Mouse (Mus musculus) midbrain, postnatal 0 days (tissue): Measurements from ENCODE around the gene Tmed10. TPM values are rescaled to one million over a fixed set of nuclear protein-coding genes. Genes with fewer than 3 reads are reported as not detected.
A peak's percentile ranks its signal among the peaks of the same experiment; 100 is the strongest.

Experiments used
- ATAC-seq: fragments of 200-750 bp; cut with Nextera tagmentation; 2 replicates; pipeline ENCODE4 v1.8.0; 2017; ENCODE audit warnings: moderate number of reproducible peaks, mild to moderate bottlenecking, moderate TSS enrichment, moderate library complexity; ENCODE audit not compliant: low FRiP score
- DNase-seq: peaks from one replicate; pipeline ENCODE4 v3.0.0-alpha.2; 2015; ENCODE audit warnings: low spot score
- H3K27ac ChIP-seq: fragments of 300-500 bp; sonication (generic); 2 replicates; pipeline ENCODE4 v1.5.1; 2014; ENCODE audit warnings: low read depth, mild to moderate bottlenecking, low read length, mixed read lengths
- H3K27me3 ChIP-seq: fragments of 300-500 bp; sonication (generic); 2 replicates; pipeline ENCODE4 v1.6.1; 2014; ENCODE audit warnings: low read length, control low read depth, mixed read lengths; ENCODE audit not compliant: insufficient read depth
- H3K36me3 ChIP-seq: fragments of 300-500 bp; sonication (generic); 2 replicates; pipeline ENCODE4 v1.6.1; 2014; ENCODE audit warnings: low read length, control low read depth, mixed read lengths; ENCODE audit not compliant: insufficient read depth
- H3K4me1 ChIP-seq: fragments of 300-500 bp; sonication (generic); 2 replicates; pipeline ENCODE4 v1.6.1; 2014; ENCODE audit warnings: mild to moderate bottlenecking, control low read depth, antibody characterized with exemption, low read length, mixed read lengths; ENCODE audit not compliant: insufficient read depth
- H3K4me2 ChIP-seq: fragments of 300-500 bp; sonication (generic); 2 replicates; pipeline ENCODE4 v1.6.1; 2014; ENCODE audit warnings: low read depth, mild to moderate bottlenecking, low read length, mixed read lengths; ENCODE audit not compliant: poor library complexity, severe bottlenecking
- H3K4me3 ChIP-seq: fragments of 300-500 bp; sonication (generic); 2 replicates; pipeline ENCODE4 v1.5.1; 2014; ENCODE audit warnings: low read depth, mild to moderate bottlenecking, low read length, moderate library complexity
- H3K9ac ChIP-seq: fragments of 300-500 bp; sonication (generic); replicated peaks from 2 replicates; pipeline ENCODE4 v1.6.1; 2014; ENCODE audit warnings: mild to moderate bottlenecking, low read length, moderate library complexity, mixed read lengths; ENCODE audit not compliant: poor library complexity, severe bottlenecking
- H3K9me3 ChIP-seq: fragments of 300-500 bp; sonication (generic); 2 replicates; pipeline ENCODE4 v1.6.1; 2016; ENCODE audit warnings: low read length, control low read depth
- CTCF ChIP-seq: IDR thresholded peaks from 2 replicates; pipeline ENCODE4 v1.5.1; 2016; ENCODE audit warnings: antibody characterized with exemption, mild to moderate bottlenecking
- WGBS: fragments of 180-500 bp; shearing (Covaris S2); extraction: QIAGEN DNeasy Blood & Tissue Kit; methylation state at CpG from one replicate; pipeline ENCODE4 v1.1.7; 2014; 5-methylcytosine and 5-hydroxymethylcytosine counted together
- polyA plus RNA-seq: library from polyadenylated mRNA; unstranded; fragments of >200 nt; fragmentation: Nextera tagmentation; extraction: Ambion mirVana; gene quantifications from 2 replicates; pipeline ENCODE4 v1.2.1, GENCODE M21; 2015
- total RNA-seq: library from RNA; depleted of rRNA; stranded (reverse); fragments of >200 nt; gene quantifications from 2 replicates; pipeline ENCODE4 v1.2.3, GENCODE M21; 2014

Gene Tmed10
- total and polyA plus RNA-seq, 2 experiments from 2014 or later = 68.6 to 186 TPM

DNA sequence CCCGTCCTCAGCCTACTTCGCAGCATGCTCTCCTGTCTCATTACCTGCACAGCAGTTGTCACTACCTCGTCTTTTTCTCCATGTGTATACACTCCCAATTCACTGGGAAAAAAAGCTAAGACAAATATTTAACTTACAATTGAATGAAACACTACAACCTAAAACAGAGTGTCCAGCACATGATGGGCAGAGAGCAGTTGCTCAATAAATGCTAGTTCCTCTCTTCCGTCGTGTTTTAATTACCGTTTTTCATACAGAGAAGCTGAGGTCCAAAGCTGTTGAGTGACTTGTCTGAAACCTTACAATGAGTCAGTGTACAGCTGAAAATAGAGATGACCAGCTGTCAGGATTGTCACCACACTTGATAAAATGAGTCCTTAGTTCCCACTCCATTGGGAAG, 6.9 kb upstream of the Tmed10 start:
- TF ChIP-seq CTCF = no peak
- H3K9me3 ChIP-seq = no peaks in the 10 kb centered on the region
- H3K27me3 ChIP-seq = 0 out of 2 replicates have a peak, but pooled peaks cover 2% of the 10 kb centered on the region
- ATAC-seq (no peak), DNase-seq (no peak)
- no peak overlapping the region for H3K4me2 ChIP-seq
- no peaks in the 10 kb centered on the region for H3K36me3 ChIP-seq
- WGBS = 89% methylated on average over 6 of the region's 6 CpGs
- H3K9ac ChIP-seq = no peak overlapping the region
- H3K4me3 ChIP-seq = no peak overlapping the region
- H3K4me1 ChIP-seq = no peaks in the 10 kb centered on the region
- H3K27ac ChIP-seq = no peak overlapping the region

DNA sequence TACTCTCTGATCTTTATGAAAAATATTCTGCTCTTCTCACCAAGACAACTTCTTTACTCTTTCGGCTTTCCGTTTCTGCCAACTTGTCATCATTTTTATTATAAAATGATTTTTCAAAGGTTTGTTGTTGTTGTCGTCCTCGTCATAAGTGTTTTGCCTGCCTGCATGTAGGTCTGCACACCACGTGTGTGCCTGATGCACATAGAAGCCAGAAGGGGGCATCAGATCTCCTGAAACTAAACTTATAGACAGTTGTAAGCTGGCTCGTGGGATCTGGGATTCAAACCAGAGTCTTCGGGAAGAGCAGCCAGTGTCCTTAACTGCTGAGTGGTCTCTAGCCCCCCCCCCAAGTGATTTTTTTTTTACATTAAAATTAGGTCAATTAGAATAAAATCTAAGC, 6.3 kb upstream of the Tmed10 start:
- no peaks in the 10 kb centered on the region for H3K9me3 ChIP-seq
- no peak overlapping the region for H3K4me2 ChIP-seq
- H3K36me3 ChIP-seq = no peaks in the 10 kb centered on the region
- H3K27me3 ChIP-seq = 0 out of 2 replicates have a peak, but pooled peaks cover 2% of the 10 kb centered on the region
- TF ChIP-seq CTCF = no peak
- no peaks in the 10 kb centered on the region for H3K4me1 ChIP-seq
- H3K9ac ChIP-seq = no peak overlapping the region
- H3K27ac ChIP-seq = no peak overlapping the region
- 81% methylated on average over 7 of the region's 7 CpGs for WGBS
- DNase-seq (no peak), ATAC-seq (no peak)
- no peak overlapping the region for H3K4me3 ChIP-seq

DNA sequence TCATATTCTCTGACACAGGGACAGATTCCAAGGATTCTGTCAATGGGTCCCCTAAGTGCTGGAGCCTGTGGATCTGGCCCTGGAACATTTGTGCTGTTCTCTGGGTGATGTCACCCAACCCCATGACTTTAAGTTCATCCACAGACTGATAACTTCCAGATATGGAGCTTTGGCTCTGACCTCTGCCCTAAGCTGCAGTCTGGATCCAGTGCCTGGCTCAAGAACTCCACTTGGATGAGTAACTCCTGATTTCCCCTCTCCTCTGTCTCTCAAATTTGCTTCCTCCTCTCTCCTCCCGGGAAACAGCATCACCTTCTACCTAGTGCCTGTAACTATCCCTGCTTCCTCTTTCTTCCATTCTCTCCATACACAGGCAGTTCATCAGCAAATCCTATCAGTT, 5.7 kb upstream of the Tmed10 start:
- DNase-seq (no peak), ATAC-seq (no peak)
- Histone ChIP-seq H3K4me2 (no peak overlapping the region), H3K4me3 (no peak overlapping the region), H3K36me3 (no peaks in the 10 kb centered on the region), H3K9me3 (no peaks in the 10 kb centered on the region), H3K27ac (no peak overlapping the region), H3K9ac (no peak overlapping the region), H3K4me1 (no peaks in the 10 kb centered on the region), H3K27me3 (0 out of 2 replicates have a peak, but pooled peaks cover 2% of the 10 kb centered on the region)
- 79% methylated on average over 1 of the region's 1 CpGs for WGBS
- no peak for TF ChIP-seq CTCF

DNA sequence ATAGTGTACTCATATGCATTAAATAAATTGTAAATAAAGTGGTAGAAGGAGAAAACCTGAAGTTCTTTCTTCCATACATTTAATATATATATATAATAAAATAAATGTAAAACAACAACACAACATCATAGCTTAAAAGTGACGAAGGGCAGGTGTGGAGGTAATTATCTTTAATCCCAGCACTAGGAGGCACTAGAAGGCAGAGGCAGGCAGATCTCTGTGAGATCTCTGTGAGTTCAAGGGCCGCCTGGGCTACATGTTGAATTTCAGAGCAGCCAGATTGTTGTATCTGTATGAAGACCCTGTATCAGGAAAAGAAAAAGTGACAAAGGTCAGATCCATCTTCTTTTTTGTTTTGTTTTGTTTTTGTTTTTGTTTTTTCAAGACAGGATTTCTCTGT, 3.6 kb upstream of the Tmed10 start:
- no peak overlapping the region for H3K4me3 ChIP-seq
- H3K36me3 ChIP-seq = no peaks in the 10 kb centered on the region
- H3K4me1 ChIP-seq = no peaks in the 10 kb centered on the region
- 0 out of 2 replicates have a peak, but pooled peaks cover 2% of the 10 kb centered on the region for H3K27me3 ChIP-seq
- 89% methylated on average over 2 of the region's 2 CpGs for WGBS
- no peak overlapping the region for H3K4me2 ChIP-seq
- ATAC-seq (no peak), DNase-seq (no peak)
- TF ChIP-seq CTCF = peak; percentile 15; the same call in 1 of the 2 replicates
- no peak overlapping the region for H3K9ac ChIP-seq
- H3K9me3 ChIP-seq = no peaks in the 10 kb centered on the region
- no peak overlapping the region for H3K27ac ChIP-seq

DNA sequence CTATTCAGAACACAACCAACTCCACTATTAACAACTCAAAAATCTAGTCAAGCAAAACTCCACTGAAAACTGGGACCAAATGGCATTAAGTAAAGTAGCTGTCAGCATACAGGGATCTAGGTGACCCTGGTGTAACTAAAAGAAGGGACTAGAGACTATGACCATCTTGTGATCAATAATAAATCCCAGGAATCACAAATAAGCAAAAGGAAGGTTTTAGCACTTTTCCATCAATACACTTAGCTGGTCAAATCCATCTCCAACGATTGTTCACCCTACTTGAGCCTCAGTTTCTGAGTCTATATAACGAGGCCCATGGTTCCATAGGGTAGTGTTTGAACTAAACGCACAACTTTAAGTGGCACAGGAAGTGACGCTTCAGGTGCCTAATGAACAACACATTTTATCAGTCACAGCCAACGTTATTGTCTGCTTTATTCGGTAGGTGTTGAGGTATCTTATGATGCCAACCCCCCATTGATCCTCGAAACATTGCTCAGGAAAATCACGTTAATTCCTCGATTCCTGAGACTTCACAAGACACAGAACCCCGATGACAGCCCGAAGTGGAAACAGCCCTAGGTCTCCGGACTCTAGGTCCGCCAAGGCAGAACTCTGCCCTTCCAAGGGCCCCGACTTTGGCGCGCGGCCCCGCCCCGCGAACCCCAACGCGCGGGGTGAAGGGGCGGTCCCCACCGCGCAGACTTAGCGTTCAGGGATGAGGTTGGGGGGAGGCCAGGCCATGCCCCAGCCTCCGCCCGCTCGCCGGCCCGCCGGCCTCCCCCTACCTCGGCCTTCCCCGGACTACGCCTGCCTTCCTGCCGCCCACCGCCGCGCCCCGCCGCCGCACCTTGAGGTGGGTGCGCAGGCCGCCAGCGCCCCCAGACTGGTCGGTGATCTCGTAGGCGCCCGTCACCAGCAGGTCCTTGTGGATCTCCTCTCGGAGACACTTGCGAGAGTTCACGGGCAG, 771 bp downstream of the Tmed10 start:
- 2% methylated on average over 50 of the region's 53 CpGs for WGBS
- peak; percentile 81 for ATAC-seq
- TF ChIP-seq CTCF = no peak

DNA sequence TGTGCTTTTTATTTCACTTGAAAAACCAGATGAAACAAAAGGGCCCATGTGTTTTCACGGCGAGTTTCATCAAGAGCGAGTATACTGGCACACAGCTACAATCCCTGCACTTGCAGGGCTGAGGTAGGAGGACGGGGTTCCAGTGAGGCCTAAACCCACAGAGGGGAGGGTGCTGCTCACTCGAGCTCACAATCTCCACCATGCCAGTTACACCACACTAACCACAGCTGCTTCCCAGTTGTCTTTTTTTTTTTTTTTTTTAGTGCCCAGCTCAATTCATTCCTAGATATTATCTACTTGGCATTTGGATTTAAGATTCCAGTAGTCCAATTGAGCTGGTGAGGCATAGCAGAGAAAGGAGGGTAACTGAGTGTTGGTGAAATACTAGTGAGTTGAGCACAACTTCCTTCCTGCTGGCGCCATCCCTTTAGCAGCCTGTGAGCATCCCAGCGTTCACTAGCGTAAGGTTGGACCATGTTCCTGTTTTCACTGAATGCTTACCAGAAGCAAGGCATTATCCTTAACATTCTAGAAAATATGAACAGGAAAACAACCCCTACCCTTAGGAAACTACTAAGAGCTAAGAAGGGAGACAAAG, 2.5 kb downstream of the Tmed10 start:
- Histone ChIP-seq H3K4me1 (no peaks in the 10 kb centered on the region), H3K36me3 (no peaks in the 10 kb centered on the region), H3K27ac (no peak overlapping the region), H3K9me3 (no peaks in the 10 kb centered on the region), H3K27me3 (no peaks in the 10 kb centered on the region), H3K4me3 (no peak overlapping the region), H3K9ac (no peak overlapping the region), H3K4me2 (no peak overlapping the region)
- DNase-seq (no peak), ATAC-seq (no peak)
- no peak for TF ChIP-seq CTCF
- 77% methylated on average over 8 of the region's 8 CpGs for WGBS

More for the DNA sequence above, 771 bp downstream of the Tmed10 start:
- H3K36me3 ChIP-seq = no peaks in the 10 kb centered on the region
- peak overlapping the region; percentile 90 for H3K9ac ChIP-seq
- H3K4me1 ChIP-seq = no peaks in the 10 kb centered on the region
- H3K9me3 ChIP-seq = no peaks in the 10 kb centered on the region
- H3K4me3 ChIP-seq = peak overlapping the region; percentile 92
- peak; percentile 49 for DNase-seq
- peak overlapping the region; percentile 74 for H3K4me2 ChIP-seq
- peak overlapping the region; percentile 87 for H3K27ac ChIP-seq
- H3K27me3 ChIP-seq = no peaks in the 10 kb centered on the region
